Mouse (Mus musculus) cortical plate, adult 2 months (tissue): ENCODE measurements at regions not wholly inside any gene's neighbourhood (a gene's known extent, or its start where the extent isn't known, plus 50 kb on each side); places are given as distances from the start of the nearest gene placed in this dataset.

ENCODE experiments used
- CTCF ChIP-seq: fragments of 200-500 bp; IDR thresholded peaks from 2 replicates; pipeline ENCODE4 v1.5.1; 2011; ENCODE audit warnings: mild to moderate bottlenecking, control low read depth, low read length; ENCODE audit not compliant: insufficient read depth; ENCODE audit errors: extremely low read depth
- POLR2A ChIP-seq: fragments of 200-500 bp; IDR thresholded peaks from 2 replicates; pipeline ENCODE4 v1.6.1; 2011; ENCODE audit warnings: mild to moderate bottlenecking, low read length, control low read depth; ENCODE audit not compliant: insufficient read depth; ENCODE audit errors: extremely low read depth

DNA sequence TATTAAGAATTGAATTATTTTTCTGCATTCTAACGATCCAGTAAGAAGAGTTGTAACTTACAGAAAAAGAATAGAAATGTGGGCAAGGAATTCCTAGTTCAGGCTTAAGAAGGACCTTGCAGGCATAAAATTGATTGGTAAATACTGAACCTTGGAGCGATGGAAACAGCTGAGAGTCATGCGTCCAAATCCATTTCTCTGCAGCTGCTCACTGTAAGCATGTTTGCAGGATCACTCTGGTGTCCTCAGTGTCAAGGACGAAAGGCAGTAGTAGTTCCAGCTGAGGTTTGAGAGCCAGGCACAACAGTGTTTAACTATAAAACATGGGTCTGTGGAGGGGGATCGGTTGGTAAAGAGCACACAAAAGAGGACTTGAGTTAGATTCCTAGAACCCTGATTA lies 89.1 kb upstream of the Rgma start:
- TF ChIP-seq POLR2A (no peak), CTCF (no peak)
